Mouse (Mus musculus): ENCODE measurements around the gene Znhit1.

The Znhit1 gene

GRCm38 (mm10) chr5:136987934-136988271, at the start of gene Znhit1:
Gene Znhit1, minus strand, starts transcription at chr5:136988021.
- in situ Hi-C loops (cut with MboI): no loop called here

GRCm38 (mm10) chr5:137036211-137036610, 48.4 kb upstream of the Znhit1 start:
- in situ Hi-C loops (cut with MboI): no loop called here

- in situ Hi-C loops (cut with MboI): no loop called here
Observed at GRCm38 (mm10) chr5:137032641-137033074, 44.8 kb upstream of the Znhit1 start.

GRCm38 (mm10) chr5:137032033-137032421, 44.2 kb upstream of the Znhit1 start:
- in situ Hi-C loops (cut with MboI): no loop called here

GRCm38 (mm10) chr5:137031076-137032032, 43.5 kb upstream of the Znhit1 start:
- in situ Hi-C loops (cut with MboI): no loop called here

GRCm38 (mm10) chr5:137030416-137030810, 42.6 kb upstream of the Znhit1 start:
- in situ Hi-C loops (cut with MboI): no loop called here

- in situ Hi-C loops (cut with MboI): no loop called here
Observed at GRCm38 (mm10) chr5:137029643-137030415, 42.0 kb upstream of the Znhit1 start.

- in situ Hi-C loops (cut with MboI): no loop called here
Observed at GRCm38 (mm10) chr5:137029273-137029585, 41.4 kb upstream of the Znhit1 start.

- in situ Hi-C loops (cut with MboI): no loop called here
Observed at GRCm38 (mm10) chr5:137028561-137029272, 40.9 kb upstream of the Znhit1 start.

- in situ Hi-C loops (cut with MboI): no loop called here
Observed at GRCm38 (mm10) chr5:137026092-137026491, 38.3 kb upstream of the Znhit1 start, which contains the start of gene Vgf. Gene Vgf, plus strand, starts transcription at chr5:137026392.

- in situ Hi-C loops (cut with MboI): no loop called here
Observed at GRCm38 (mm10) chr5:137025132-137025531, 37.3 kb upstream of the Znhit1 start.

- in situ Hi-C loops (cut with MboI): no loop called here
Observed at GRCm38 (mm10) chr5:137024318-137024717, 36.5 kb upstream of the Znhit1 start.

- in situ Hi-C loops (cut with MboI): no loop called here
Observed at GRCm38 (mm10) chr5:137015913-137016312, 28.1 kb upstream of the Znhit1 start.

- in situ Hi-C loops (cut with MboI): no loop called here
Observed at GRCm38 (mm10) chr5:137012401-137012950, 24.7 kb upstream of the Znhit1 start.

- in situ Hi-C loops (cut with MboI): no loop called here
Observed at GRCm38 (mm10) chr5:137009988-137010387, 22.2 kb upstream of the Znhit1 start.

- in situ Hi-C loops (cut with MboI): no loop called here
Observed at GRCm38 (mm10) chr5:137007276-137007675, 19.5 kb upstream of the Znhit1 start.

GRCm38 (mm10) chr5:137000612-137001011, 12.8 kb upstream of the Znhit1 start:
- in situ Hi-C loops (cut with MboI): no loop called here

GRCm38 (mm10) chr5:136999449-136999848, 11.6 kb upstream of the Znhit1 start:
- in situ Hi-C loops (cut with MboI): no loop called here

GRCm38 (mm10) chr5:136989801-136990200, 2.0 kb upstream of the Znhit1 start:
- in situ Hi-C loops (cut with MboI): no loop called here

GRCm38 (mm10) chr5:136988420-136988819, 599 bp upstream of the Znhit1 start:
- in situ Hi-C loops (cut with MboI): no loop called here

GRCm38 (mm10) chr5:136987138-136987933, 485 bp downstream of the Znhit1 start:
- in situ Hi-C loops (cut with MboI): no loop called here
